8 mouse cellular contexts compared by ENCODE assay signal in genomic region chr15:103323070-103323454, GRCm38 (mm10). TPM values are rescaled to one million over a fixed set of nuclear protein-coding genes. Genes with fewer than 3 reads are reported as not detected.
DNase-seq lines count a peak whose midpoint lies in the region; ATAC-seq and TF ChIP-seq lines count a peak whose summit lies in the region.

No protein-coding gene starts in this region.

- peak overlapping the region; percentile 69; the same call in 1 of the 2 replicates for H3K27ac ChIP-seq in heart, postnatal 0 days (ENCODE audit: low read depth)
- H3K27ac ChIP-seq in liver, embryonic 16.5 days (ENCODE audit: low read length) = no peak overlapping the region
- H3K27ac ChIP-seq in testis, adult 2 months (ENCODE audit: control insufficient read depth, insufficient read depth, low read depth, low read length) = peak overlapping the region; percentile 94

- H3K9me3 ChIP-seq in erythroblast, embryonic 14.5 days (ENCODE audit: control insufficient read depth, low read length) = no peaks in the 10 kb centered on the region
- H3K9me3 ChIP-seq in heart, postnatal 0 days (replicated peaks; ENCODE audit: control insufficient read depth, low read length) = no peaks in the 10 kb centered on the region
- H3K9me3 ChIP-seq in liver, embryonic 16.5 days (replicated peaks; ENCODE audit: control insufficient read depth, low read length) = no peaks in the 10 kb centered on the region

- H3K4me1 ChIP-seq in erythroblast, embryonic 14.5 days (ENCODE audit: control insufficient read depth) = peaks cover 22% of the 10 kb centered on the region
- H3K4me1 ChIP-seq in heart, postnatal 0 days (ENCODE audit: control insufficient read depth, insufficient read depth) = 0 out of 2 replicates have a peak, but pooled peaks cover 4% of the 10 kb centered on the region
- H3K4me1 ChIP-seq in liver, embryonic 16.5 days (ENCODE audit: control insufficient read depth, low read depth, low read length) = peaks cover 24% of the 10 kb centered on the region
- H3K4me1 ChIP-seq in testis, adult 2 months (ENCODE audit: control insufficient read depth, insufficient read depth, low read length) = peaks cover 13% of the 10 kb centered on the region

- no peak for TF ChIP-seq EP300 in heart, postnatal 0 days (IDR thresholded peaks at IDR 0.05; ENCODE audit: low read depth)

- 1% methylated on average over 19 of the region's 26 CpGs for WGBS in heart, postnatal 0 days
- WGBS in liver, embryonic 16.5 days (ENCODE audit: insufficient replicate concordance) = 2% methylated on average over 18 of the region's 26 CpGs

- H3K4me2 ChIP-seq in heart, postnatal 0 days (ENCODE audit: low read depth, low read length) = peak overlapping the region; percentile 96
- peak overlapping the region; percentile 90 for H3K4me2 ChIP-seq in liver, embryonic 16.5 days (ENCODE audit: low read depth, low read length)

- peak; percentile 56 for DNase-seq in thymus, postnatal 14 days
- DNase-seq in thymus, postnatal 0 days (ENCODE audit: low spot score) = no peak
- DNase-seq in heart, postnatal 0 days (ENCODE audit: low spot score) = no peak
- DNase-seq in left cerebral cortex, postnatal 14 days (ENCODE audit: low spot score in 2 of 2) = no peak

- H3K36me3 ChIP-seq in erythroblast, embryonic 14.5 days (ENCODE audit: control insufficient read depth) = peaks cover 1% of the 10 kb centered on the region; the same call in 1 of the 2 replicates
- H3K36me3 ChIP-seq in heart, postnatal 0 days (replicated peaks; ENCODE audit: control insufficient read depth, insufficient read depth, low read length) = no peaks in the 10 kb centered on the region
- no peaks in the 10 kb centered on the region for H3K36me3 ChIP-seq in liver, embryonic 16.5 days (ENCODE audit: control insufficient read depth, insufficient read depth)
- peaks cover 1% of the 10 kb centered on the region; the same call in 1 of the 2 replicates for H3K36me3 ChIP-seq in testis, adult 2 months (ENCODE audit: control insufficient read depth, insufficient read depth, low read length)

- peaks cover 14% of the 10 kb centered on the region for H3K27me3 ChIP-seq in erythroblast, embryonic 14.5 days (ENCODE audit: control insufficient read depth)
- H3K27me3 ChIP-seq in heart, postnatal 0 days (ENCODE audit: control insufficient read depth, insufficient read depth, low read length) = no peaks in the 10 kb centered on the region
- H3K27me3 ChIP-seq in liver, embryonic 16.5 days (ENCODE audit: control insufficient read depth, insufficient read depth, low read depth, low read length) = no peaks in the 10 kb centered on the region
- H3K27me3 ChIP-seq in testis, adult 2 months (ENCODE audit: control insufficient read depth, insufficient read depth, low read length) = no peaks in the 10 kb centered on the region

- H3K9ac ChIP-seq in heart, postnatal 0 days (replicated peaks; ENCODE audit: low read depth, low read length) = peak overlapping the region; percentile 77
- peak overlapping the region; percentile 59 for H3K9ac ChIP-seq in liver, embryonic 16.5 days (ENCODE audit: low read depth, low read length)

- no peak for ATAC-seq in erythroblast, adult 5-6 weeks (replicated peaks; ENCODE audit: low FRiP score, poor library complexity, severe bottlenecking)
- ATAC-seq in heart, postnatal 0 days (ENCODE audit: insufficient read depth, low read depth) = peak; percentile 24
- peak; percentile 41 for ATAC-seq in liver, embryonic 16.5 days (ENCODE audit: low read depth)

- no peak for TF ChIP-seq CTCF in heart, postnatal 0 days (IDR thresholded peaks at IDR 0.05; ENCODE audit: low read depth)
- no peak for TF ChIP-seq CTCF in testis, adult 2 months (IDR thresholded peaks at IDR 0.05; ENCODE audit: control insufficient read depth, insufficient read depth, insufficient replicate concordance, low read depth, low read length)

- TF ChIP-seq POLR2A in testis, adult 2 months (IDR thresholded peaks at IDR 0.05; ENCODE audit: control insufficient read depth, low read depth, low read length) = no peak

- intact Hi-C loops in left cerebral cortex, postnatal 14 days (cut with DNase I) = no loop called here

- H3K4me3 ChIP-seq in erythroblast, embryonic 14.5 days (replicated peaks) = peak overlapping the region; percentile 68
- peak overlapping the region; percentile 74 for H3K4me3 ChIP-seq in heart, postnatal 0 days (ENCODE audit: low read depth, low read length)
- peak overlapping the region; percentile 62 for H3K4me3 ChIP-seq in liver, embryonic 16.5 days (ENCODE audit: low read depth, low read length)
- peak overlapping the region; percentile 94 for H3K4me3 ChIP-seq in testis, adult 2 months (ENCODE audit: control insufficient read depth, low read depth, low read length)

RNA-seq across cellular contexts. Expression of gene Gpr84, which starts 12.7 kb away (rescaled TPM):
- polyA plus RNA-seq in erythroblast, embryonic 14.5 days (2012) = not detected in 2 replicates
- total RNA-seq in erythroblast, adult 5-6 weeks (2015; ENCODE audit: low replicate concordance) = 0.96 and 2.1 TPM in 2 replicates
- 0.70 and 1.3 TPM in 2 replicates for total RNA-seq in erythroblast, adult 5-6 weeks (2017; ENCODE audit: low replicate concordance)
- polyA plus RNA-seq in thymus, postnatal 0 days (2015; fragmentation: Nextera tagmentation; extraction: Ambion mirVana) = 0.06 TPM in 1 of 2 replicates, not detected in the other
- total RNA-seq in heart, postnatal 0 days (2014; rRNA removed; ENCODE audit: low replicate concordance) = not detected in 2 replicates
- polyA plus RNA-seq in heart, postnatal 0 days (2015; fragmentation: Nextera tagmentation; extraction: Ambion mirVana) = 0.10 TPM in 1 of 2 replicates, not detected in the other
- polyA plus RNA-seq in liver, embryonic 16.5 days (2015; fragmentation: Nextera tagmentation; extraction: Ambion mirVana) = 1.0 and 1.1 TPM in 2 replicates
- 0.24 and 0.43 TPM in 2 replicates for polyA plus RNA-seq in testis, adult 2 months (2012; rRNA removed)
- 1 to 10 TPM; 1.0 to 1.1 TPM for total RNA-seq in left cerebral cortex, postnatal 14 days (2021)

RNA-seq across cellular contexts. Expression of gene Zfp385a, which starts 16.8 kb away (rescaled TPM):
- 1.6 and 1.7 TPM in 2 replicates for polyA plus RNA-seq in erythroblast, embryonic 14.5 days (2012)
- total RNA-seq in erythroblast, adult 5-6 weeks (2015; ENCODE audit: low replicate concordance) = 2.9 and 5.6 TPM in 2 replicates
- total RNA-seq in erythroblast, adult 5-6 weeks (2017; ENCODE audit: low replicate concordance) = 0.68 and 0.84 TPM in 2 replicates
- 5.0 and 6.0 TPM in 2 replicates for polyA plus RNA-seq in thymus, postnatal 0 days (2015; fragmentation: Nextera tagmentation; extraction: Ambion mirVana)
- 5.4 and 7.9 TPM in 2 replicates for total RNA-seq in heart, postnatal 0 days (2014; rRNA removed; ENCODE audit: low replicate concordance)
- 4.5 and 5.5 TPM in 2 replicates for polyA plus RNA-seq in heart, postnatal 0 days (2015; fragmentation: Nextera tagmentation; extraction: Ambion mirVana)
- 5.5 and 7.0 TPM in 2 replicates for polyA plus RNA-seq in liver, embryonic 16.5 days (2015; fragmentation: Nextera tagmentation; extraction: Ambion mirVana)
- 84.7 and 92.7 TPM in 2 replicates for polyA plus RNA-seq in testis, adult 2 months (2012; rRNA removed)
- 10 to 100 TPM; 59.8 to 63.2 TPM for total RNA-seq in left cerebral cortex, postnatal 14 days (2021)

RNA-seq across cellular contexts. Expression of gene Itga5, which starts 43.5 kb away (rescaled TPM):
- 0.11 and 0.13 TPM in 2 replicates for polyA plus RNA-seq in erythroblast, embryonic 14.5 days (2012)
- total RNA-seq in erythroblast, adult 5-6 weeks (2015; ENCODE audit: low replicate concordance) = 2.5 and 7.9 TPM in 2 replicates
- total RNA-seq in erythroblast, adult 5-6 weeks (2017; ENCODE audit: low replicate concordance) = 2.4 TPM in 2 replicates
- 9.6 and 10.5 TPM in 2 replicates for polyA plus RNA-seq in thymus, postnatal 0 days (2015; fragmentation: Nextera tagmentation; extraction: Ambion mirVana)
- 83.3 and 85.4 TPM in 2 replicates for total RNA-seq in heart, postnatal 0 days (2014; rRNA removed; ENCODE audit: low replicate concordance)
- 44.3 and 47.5 TPM in 2 replicates for polyA plus RNA-seq in heart, postnatal 0 days (2015; fragmentation: Nextera tagmentation; extraction: Ambion mirVana)
- polyA plus RNA-seq in liver, embryonic 16.5 days (2015; fragmentation: Nextera tagmentation; extraction: Ambion mirVana) = 18.4 and 19.6 TPM in 2 replicates
- polyA plus RNA-seq in testis, adult 2 months (2012; rRNA removed) = 1.1 and 1.4 TPM in 2 replicates
- 1 to 10 TPM; 5.1 to 6.1 TPM for total RNA-seq in left cerebral cortex, postnatal 14 days (2021)

RNA-seq across cellular contexts. Expression of gene Copz1, which starts 50.5 kb away (rescaled TPM):
- 8.2 and 9.1 TPM in 2 replicates for polyA plus RNA-seq in erythroblast, embryonic 14.5 days (2012)
- total RNA-seq in erythroblast, adult 5-6 weeks (2015; ENCODE audit: low replicate concordance) = 123 and 131 TPM in 2 replicates
- total RNA-seq in erythroblast, adult 5-6 weeks (2017; ENCODE audit: low replicate concordance) = 54.0 and 56.5 TPM in 2 replicates
- 188 and 210 TPM in 2 replicates for polyA plus RNA-seq in thymus, postnatal 0 days (2015; fragmentation: Nextera tagmentation; extraction: Ambion mirVana)
- total RNA-seq in heart, postnatal 0 days (2014; rRNA removed; ENCODE audit: low replicate concordance) = 109 and 117 TPM in 2 replicates
- 124 TPM in 2 replicates for polyA plus RNA-seq in heart, postnatal 0 days (2015; fragmentation: Nextera tagmentation; extraction: Ambion mirVana)
- polyA plus RNA-seq in liver, embryonic 16.5 days (2015; fragmentation: Nextera tagmentation; extraction: Ambion mirVana) = 194 TPM in 2 replicates
- 51.6 and 56.8 TPM in 2 replicates for polyA plus RNA-seq in testis, adult 2 months (2012; rRNA removed)
- 100 to 1,000 TPM; 107 to 114 TPM for total RNA-seq in left cerebral cortex, postnatal 14 days (2021)

Comparison
In these comparisons a context has a peak if more than half of its experiments do, and no peak if none do; other contexts are left out.
1. RNA of gene Zfp385a, which starts 16.8 kb away (polyA plus RNA-seq): 84.7 to 92.7 TPM in testis, adult 2 months; 5.5 to 7.0 TPM in liver, embryonic 16.5 days, 4.5 to 5.5 TPM in heart, postnatal 0 days, 5.0 to 6.0 TPM in thymus, postnatal 0 days and 1.6 to 1.7 TPM in erythroblast, embryonic 14.5 days; every median in the first group is over 10 times any median in the second.
2. Peak in every context shown above with its lines, with median percentiles within 50 percentile points of each other: H3K4me3 ChIP-seq.